Mouse (Mus musculus) intestine, embryonic 16.5 days (tissue): ENCODE data around the gene Pcna. TPM values are rescaled to one million over a fixed set of nuclear protein-coding genes. Genes with fewer than 3 reads are reported as not detected.
"Not testable (repeated sequence)": the region's sequence is repeated elsewhere in the genome, so short reads cannot be mapped to it uniquely, and the experiment has no call there.

Experiments
- ATAC-seq: fragments of 200-750 bp; cut with Nextera tagmentation; 2 replicates; pipeline ENCODE4 v1.8.0; 2017; ENCODE audit warnings: moderate TSS enrichment, moderate library complexity
- H3K27ac ChIP-seq: fragments of 300-500 bp; sonication (generic); 2 replicates; pipeline ENCODE4 v1.5.1; 2014; ENCODE audit warnings: mild to moderate bottlenecking, low read length
- H3K27me3 ChIP-seq: fragments of 300-500 bp; sonication (generic); replicated peaks from 2 replicates; pipeline ENCODE4 v1.6.1; 2014; ENCODE audit warnings: low read length, control low read depth, mixed read lengths; ENCODE audit not compliant: control insufficient read depth, insufficient read depth
- H3K36me3 ChIP-seq: fragments of 300-500 bp; sonication (generic); 2 replicates; pipeline ENCODE4 v1.6.1; 2014; ENCODE audit warnings: low read length, control low read depth; ENCODE audit not compliant: control insufficient read depth, insufficient read depth
- H3K4me1 ChIP-seq: fragments of 300-500 bp; sonication (generic); 2 replicates; pipeline ENCODE4 v1.6.1; 2014; ENCODE audit warnings: low read length, control low read depth, mixed read lengths; ENCODE audit not compliant: control insufficient read depth, insufficient read depth
- H3K4me2 ChIP-seq: fragments of 300-500 bp; sonication (generic); 2 replicates; pipeline ENCODE4 v1.6.1; 2014; ENCODE audit warnings: low read depth, low read length, control low read depth
- H3K4me3 ChIP-seq: fragments of 300-500 bp; sonication (generic); 2 replicates; pipeline ENCODE4 v1.5.1; 2014; ENCODE audit warnings: mild to moderate bottlenecking, low read length
- H3K9ac ChIP-seq: fragments of 300-500 bp; sonication (generic); 2 replicates; pipeline ENCODE4 v1.6.1; 2014; ENCODE audit warnings: low read depth, low read length
- H3K9me3 ChIP-seq: fragments of 300-500 bp; sonication (generic); 2 replicates; pipeline ENCODE4 v1.6.1; 2016; ENCODE audit warnings: low read length, control low read depth; ENCODE audit not compliant: control insufficient read depth
- WGBS: fragments of 180-500 bp; shearing (Covaris S2); extraction: QIAGEN DNeasy Blood & Tissue Kit; methylation state at CpG from one replicate; pipeline ENCODE4 v1.1.7; 2014; 5-methylcytosine and 5-hydroxymethylcytosine counted together
- polyA plus RNA-seq: library from polyadenylated mRNA; unstranded; fragments of >200 nt; fragmentation: Nextera tagmentation; extraction: Ambion mirVana; gene quantifications from 2 replicates; pipeline ENCODE4 v1.2.1, GENCODE M21; 2015

Gene Pcna
- 189 and 217 TPM in 2 replicates for polyA plus RNA-seq

DNA sequence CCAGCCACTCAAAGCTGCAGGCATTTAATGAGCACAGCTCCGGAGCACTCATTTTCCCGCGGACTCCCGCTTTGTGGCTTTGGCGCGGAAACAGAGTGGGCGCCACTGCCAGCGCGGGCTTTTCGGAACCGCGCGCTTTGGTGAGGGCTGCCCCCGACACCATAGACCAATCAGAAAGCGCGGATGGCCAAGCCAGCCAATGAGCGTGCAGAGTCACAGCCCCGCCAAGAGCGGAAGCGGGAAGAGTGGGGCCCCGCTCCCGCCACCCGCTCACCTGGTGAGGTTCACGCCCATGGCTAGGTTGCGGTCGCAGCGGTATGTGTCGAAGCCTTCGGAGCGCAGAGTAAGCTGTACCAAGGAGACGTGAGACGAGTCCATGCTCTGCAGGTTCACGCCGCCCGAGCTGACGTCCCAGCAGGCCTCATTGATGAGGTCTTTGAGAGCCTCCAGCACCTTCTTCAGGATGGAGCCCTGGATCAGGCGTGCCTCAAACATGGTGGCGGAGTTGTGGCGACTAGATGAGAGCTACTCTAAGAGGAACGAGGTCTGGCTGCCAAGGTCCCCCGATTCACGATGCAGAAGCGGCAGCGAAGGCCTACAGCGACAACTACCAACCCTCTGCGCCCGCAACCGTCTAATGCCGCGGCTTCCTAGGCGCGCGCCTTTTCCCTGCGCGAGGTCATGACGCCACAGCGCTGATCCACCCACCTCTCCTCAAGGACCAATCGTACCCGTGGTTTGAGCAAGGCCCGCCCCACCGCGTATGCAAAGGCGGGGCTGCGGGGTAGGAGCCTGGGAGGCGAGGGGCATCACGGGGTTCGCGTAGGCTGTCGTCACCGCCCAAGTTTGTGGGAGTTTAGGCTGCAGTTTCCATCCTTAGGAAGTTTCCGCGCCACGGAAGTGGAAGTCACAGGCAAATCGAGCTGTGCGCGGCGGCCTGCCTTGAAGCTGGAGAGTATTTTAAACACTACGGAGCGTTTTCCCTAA, at the start of gene Pcna:
Pcna (minus strand) TSS at position 773 of the 987 bp plus-strand sequence.
- no peaks in the 10 kb centered on the region for H3K9me3 ChIP-seq
- H3K4me3 ChIP-seq, result peak within 1 kb of the TSS; percentile 67
- H3K36me3 ChIP-seq, result peaks cover 3% of the 10 kb centered on the region; the same call in 1 of the 2 replicates
- H3K4me2 ChIP-seq, result peak within 1 kb of the TSS; percentile 59
- ATAC-seq, result peak; percentile 99
- H3K9ac ChIP-seq, result peak within 1 kb of the TSS; percentile 64
- under 1% methylated on average over 77 of the region's 79 CpGs for WGBS
- peak within 1 kb of the TSS; percentile 58 for H3K27ac ChIP-seq
- no peaks in the 10 kb centered on the region for H3K27me3 ChIP-seq
- peaks cover 10% of the 10 kb centered on the region for H3K4me1 ChIP-seq

DNA sequence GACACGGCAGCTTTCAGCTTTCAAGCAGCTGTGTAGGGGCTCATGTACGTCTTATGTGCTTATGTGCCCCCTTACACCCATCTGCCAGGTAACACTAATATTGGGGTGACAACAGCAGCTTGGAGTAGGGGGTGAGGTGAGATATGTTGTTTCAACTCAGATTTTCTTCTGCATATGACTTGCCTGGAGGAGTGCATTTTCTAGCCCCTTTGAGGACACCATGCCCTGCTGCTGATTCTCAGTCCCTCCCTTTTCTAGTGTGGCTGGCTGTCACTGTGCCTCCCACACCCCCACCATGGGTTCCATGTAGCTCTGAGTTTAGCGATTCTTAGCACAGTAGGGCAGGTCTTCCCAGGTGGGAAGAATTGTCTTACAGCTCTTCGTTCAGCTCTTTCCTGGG, 48.3 kb upstream of the Pcna start:
- Histone ChIP-seq H3K4me3 (no peak overlapping the region), H3K4me1 (no peaks in the 10 kb centered on the region), H3K27ac (no peak overlapping the region), H3K27me3 (no peaks in the 10 kb centered on the region), H3K4me2 (no peak overlapping the region), H3K36me3 (peaks cover 21% of the 10 kb centered on the region), H3K9me3 (no peaks in the 10 kb centered on the region), H3K9ac (no peak overlapping the region)
- WGBS, result 96% methylated on average over 4 of the region's 4 CpGs
- no peak for ATAC-seq

DNA sequence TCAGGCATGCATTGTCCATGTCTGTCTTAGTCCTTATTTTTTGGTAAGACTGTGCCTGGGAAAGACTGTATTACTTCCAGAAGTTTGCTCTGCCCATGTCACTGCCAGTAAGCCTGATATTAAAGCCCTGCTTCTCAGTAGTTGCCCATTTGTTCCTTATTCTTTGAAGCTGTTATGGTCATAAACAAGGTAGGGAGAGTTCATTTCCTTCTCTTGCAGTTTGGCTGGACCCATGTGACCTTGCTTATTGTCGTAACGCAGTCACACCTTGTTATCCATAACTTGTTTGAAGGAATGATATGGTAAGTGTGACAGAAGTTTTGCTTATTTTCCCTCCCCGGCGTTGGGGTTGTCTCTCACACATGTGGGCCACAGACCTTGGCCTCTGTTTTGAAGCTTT, 45.1 kb upstream of the Pcna start:
- no peaks in the 10 kb centered on the region for H3K9me3 ChIP-seq
- no peak overlapping the region for H3K4me2 ChIP-seq
- H3K4me1 ChIP-seq, result no peaks in the 10 kb centered on the region
- H3K9ac ChIP-seq, result no peak overlapping the region
- no peaks in the 10 kb centered on the region for H3K27me3 ChIP-seq
- H3K36me3 ChIP-seq, result peaks cover 29% of the 10 kb centered on the region
- no peak for ATAC-seq
- no peak overlapping the region for H3K4me3 ChIP-seq
- 91% methylated on average over 4 of the region's 4 CpGs for WGBS
- no peak overlapping the region for H3K27ac ChIP-seq

DNA sequence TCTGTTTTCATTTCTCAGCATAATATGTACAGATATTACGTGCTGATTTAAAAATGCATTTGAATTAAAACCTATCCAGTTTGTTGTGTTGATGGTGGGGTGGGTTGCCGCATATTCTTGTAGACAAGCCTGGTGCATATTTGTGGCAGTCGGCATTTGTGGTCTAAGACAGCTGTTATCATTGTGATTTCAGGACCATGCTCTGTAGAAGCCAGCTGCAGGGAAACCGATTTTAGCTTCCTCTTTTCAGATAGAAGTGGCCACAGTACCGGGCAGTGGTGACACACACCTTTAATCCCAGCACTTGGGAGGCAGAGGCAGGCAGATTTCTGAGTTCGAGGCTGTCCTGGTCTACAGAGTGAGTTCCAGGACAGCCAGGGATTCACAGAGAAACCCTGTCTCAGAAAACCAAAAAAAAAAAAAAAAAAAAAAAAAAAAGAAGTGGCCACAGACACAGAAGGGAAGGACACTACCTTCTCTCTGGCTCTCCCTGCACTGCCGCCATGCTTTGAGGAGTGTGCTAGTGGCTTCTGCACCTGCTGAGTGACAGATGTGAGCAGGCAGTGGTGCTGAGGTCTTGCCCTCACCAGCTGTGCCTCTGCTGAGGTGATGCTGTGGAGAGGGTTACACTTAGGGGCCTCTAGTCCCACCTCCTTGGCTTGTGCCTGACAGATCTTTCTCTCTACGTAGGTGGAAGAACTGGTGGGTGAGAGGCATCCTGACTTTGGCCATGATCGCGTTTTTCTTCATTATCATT, 40.8 kb upstream of the Pcna start:
- Histone ChIP-seq H3K27ac (no peak overlapping the region), H3K4me3 (no peak overlapping the region), H3K4me1 (0 out of 2 replicates have a peak, but pooled peaks cover 3% of the 10 kb centered on the region), H3K4me2 (no peak overlapping the region), H3K36me3 (peaks cover 11% of the 10 kb centered on the region; the same call in 1 of the 2 replicates), H3K27me3 (no peaks in the 10 kb centered on the region), H3K9ac (no peak overlapping the region), H3K9me3 (no peaks in the 10 kb centered on the region)
- WGBS, result 90% methylated on average over 10 of the region's 10 CpGs
- ATAC-seq, result no peak

DNA sequence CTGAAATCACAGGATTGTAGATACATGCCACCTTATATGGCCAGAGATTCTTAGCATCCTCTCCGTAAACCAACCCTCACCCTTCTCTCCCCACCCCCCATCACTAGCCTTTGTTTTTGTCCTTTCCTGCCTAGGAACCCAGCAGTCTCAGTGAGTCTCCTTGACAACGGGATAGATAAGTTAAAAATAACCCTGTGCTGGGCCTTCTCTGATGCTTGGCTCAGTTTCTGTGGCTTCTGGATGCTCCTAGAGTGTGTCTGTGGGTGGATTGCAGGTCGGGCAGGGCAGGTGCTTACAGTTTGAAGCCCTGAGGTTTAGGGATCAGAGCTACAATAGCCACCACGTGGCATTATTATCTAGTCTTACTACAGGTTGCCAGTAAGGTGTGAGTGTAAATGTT, 39.0 kb upstream of the Pcna start:
- no peak overlapping the region for H3K27ac ChIP-seq
- peaks cover 11% of the 10 kb centered on the region; the same call in 1 of the 2 replicates for H3K36me3 ChIP-seq
- H3K4me2 ChIP-seq, result no peak overlapping the region
- no peak overlapping the region for H3K4me3 ChIP-seq
- 34% methylated on average over 4 of the region's 4 CpGs for WGBS
- ATAC-seq, result no peak
- 0 out of 2 replicates have a peak, but pooled peaks cover 3% of the 10 kb centered on the region for H3K4me1 ChIP-seq
- no peaks in the 10 kb centered on the region for H3K27me3 ChIP-seq
- H3K9ac ChIP-seq, result no peak overlapping the region
- H3K9me3 ChIP-seq, result no peaks in the 10 kb centered on the region

DNA sequence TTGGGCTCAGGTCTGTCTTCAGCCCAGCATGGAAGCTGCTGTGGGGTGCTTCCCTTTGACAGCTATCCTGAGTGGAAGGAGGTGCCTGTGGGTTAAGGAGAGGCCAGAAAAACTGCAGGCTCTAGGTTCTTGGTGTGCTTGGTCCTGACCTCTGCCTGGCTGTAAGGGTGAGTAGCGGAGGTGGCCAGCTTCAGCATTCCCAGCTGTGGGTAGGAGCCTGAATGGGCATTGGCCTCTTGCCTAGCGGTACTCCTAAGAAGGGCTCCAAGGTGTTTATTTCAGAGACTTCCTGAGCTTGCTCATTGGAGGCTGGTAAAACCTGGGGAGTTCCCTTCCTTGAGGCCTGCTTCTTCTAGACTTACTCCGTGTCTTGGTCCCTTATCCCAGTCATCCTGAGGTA, 38.2 kb upstream of the Pcna start:
- Histone ChIP-seq H3K36me3 (peaks cover 11% of the 10 kb centered on the region; the same call in 1 of the 2 replicates), H3K27me3 (no peaks in the 10 kb centered on the region), H3K4me1 (0 out of 2 replicates have a peak, but pooled peaks cover 3% of the 10 kb centered on the region), H3K9ac (no peak overlapping the region), H3K4me3 (no peak overlapping the region), H3K4me2 (no peak overlapping the region), H3K9me3 (no peaks in the 10 kb centered on the region), H3K27ac (0 out of 2 replicates have a peak overlapping the region, but pooled peaks have one; percentile 6)
- 0 out of 2 replicates have a peak, but pooled peaks have one; percentile 20 for ATAC-seq
- 79% methylated on average over 3 of the region's 3 CpGs for WGBS

DNA sequence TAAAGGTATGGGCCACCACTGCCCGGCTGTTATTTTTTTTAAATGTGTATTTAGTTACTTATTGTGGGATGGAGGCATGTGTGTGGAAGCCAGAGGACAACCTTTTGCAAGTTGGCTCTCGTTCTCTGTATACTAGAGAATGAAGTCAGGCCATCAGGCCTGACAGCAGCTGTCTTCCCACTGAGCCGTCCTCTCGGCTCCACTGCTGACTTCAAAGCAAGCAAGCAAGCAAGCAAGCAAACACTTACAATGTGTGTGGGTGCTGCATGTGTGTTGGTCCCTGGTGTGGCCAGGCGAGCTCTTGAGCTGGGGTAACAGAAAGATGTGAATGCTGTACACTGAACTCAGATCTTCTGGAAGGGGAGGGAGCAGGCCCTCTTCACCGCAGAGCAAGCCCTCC, 37.7 kb upstream of the Pcna start:
- Histone ChIP-seq H3K4me2 (no peak overlapping the region), H3K36me3 (0 out of 2 replicates have a peak, but pooled peaks cover 7% of the 10 kb centered on the region), H3K9me3 (no peaks in the 10 kb centered on the region), H3K27me3 (no peaks in the 10 kb centered on the region), H3K27ac (no peak overlapping the region; the same call in 1 of the 2 replicates), H3K4me1 (0 out of 2 replicates have a peak, but pooled peaks cover 3% of the 10 kb centered on the region), H3K4me3 (no peak overlapping the region), H3K9ac (no peak overlapping the region)
- ATAC-seq, result no peak
- WGBS, result 73% methylated on average over 6 of the region's 6 CpGs

DNA sequence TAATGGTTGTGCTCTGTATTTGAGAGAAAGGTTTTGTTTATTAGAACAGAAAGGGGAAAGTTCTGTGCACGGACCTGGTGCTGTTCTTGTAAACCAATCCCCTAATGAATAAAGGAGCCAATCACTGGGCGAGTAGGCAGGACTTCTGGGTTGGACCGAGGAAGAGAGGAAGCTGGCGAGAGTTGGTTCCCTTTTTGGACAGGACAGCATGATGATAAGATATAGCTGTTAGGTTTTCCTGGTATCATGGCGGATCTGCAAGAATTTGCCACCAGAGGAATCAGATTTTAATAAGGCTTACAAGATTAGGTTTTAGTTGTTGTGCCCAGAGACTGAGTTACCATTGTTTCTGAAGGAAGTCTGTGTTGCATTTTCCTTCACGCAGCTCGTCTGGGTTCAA, 36.1 kb upstream of the Pcna start:
- not testable (repeated sequence) for H3K4me2 ChIP-seq, H3K4me1 ChIP-seq, ATAC-seq, H3K9ac ChIP-seq, H3K9me3 ChIP-seq, H3K4me3 ChIP-seq, H3K27ac ChIP-seq, H3K27me3 ChIP-seq, H3K36me3 ChIP-seq
- 72% methylated on average over 5 of the region's 7 CpGs for WGBS
